Mouse (Mus musculus) ES-E14 (cell line): ENCODE measurements at regions not wholly inside any gene's neighbourhood (a gene's known extent, or its start where the extent isn't known, plus 50 kb on each side); places are given as distances from the start of the nearest gene placed in this dataset.

Experiments
- DNase-seq: peaks from one replicate; pipeline ENCODE4 v3.0.0-alpha.2; 2013; ENCODE audit warnings: low read depth, low spot score
- H3K27ac ChIP-seq: 2 replicates; pipeline ENCODE4 v1.5.1; 2012; ENCODE audit warnings: low read depth, mild to moderate bottlenecking, low read length, moderate library complexity, mixed read lengths; ENCODE audit not compliant: poor library complexity, insufficient read depth, severe bottlenecking
- H3K36me3 ChIP-seq: 2 replicates; pipeline ENCODE4 v1.6.1; 2012; ENCODE audit warnings: mild to moderate bottlenecking, low read length, moderate library complexity, mixed read lengths; ENCODE audit not compliant: control insufficient read depth, poor library complexity, insufficient read depth, severe bottlenecking
- H3K4me1 ChIP-seq, 2 experiments: fragments of 150-350 bp in 1 of 2; sonication (generic) in 1 of 2; 2 replicates each; pipeline ENCODE4 v1.6.1; 2012; ENCODE audit warnings: low read length in 2 of 2, mild to moderate bottlenecking in 1 of 2, mixed read lengths in 1 of 2; ENCODE audit not compliant: control insufficient read depth in 2 of 2, insufficient read depth in 2 of 2, poor library complexity in 1 of 2
- H3K4me3 ChIP-seq, 2 experiments: fragments of 150-350 bp in 1 of 2; sonication (generic) in 1 of 2; 2 replicates each; pipeline ENCODE4 v1.5.1; 2012; ENCODE audit warnings: low read length in 2 of 2, low read depth in 1 of 2, mild to moderate bottlenecking in 1 of 2, mixed read lengths in 1 of 2; ENCODE audit not compliant: insufficient read depth in 1 of 2, poor library complexity in 1 of 2, severe bottlenecking in 1 of 2
- H3K9ac ChIP-seq: 2 replicates; pipeline ENCODE4 v1.6.1; 2012; ENCODE audit warnings: low read depth, mild to moderate bottlenecking, low read length, mixed read lengths; ENCODE audit not compliant: poor library complexity, insufficient read depth, severe bottlenecking
- H3K9me3 ChIP-seq: fragments of 150-350 bp; sonication (generic); 2 replicates; pipeline ENCODE4 v1.6.1; 2012; ENCODE audit warnings: low read depth, mild to moderate bottlenecking, low read length; ENCODE audit not compliant: control insufficient read depth, insufficient read depth
- CHD2 ChIP-seq: IDR thresholded peaks from 2 replicates; pipeline ENCODE4 v1.6.1; 2014; ENCODE audit warnings: mild to moderate bottlenecking, low read depth, low read length, inconsistent platforms
- HCFC1 ChIP-seq: IDR thresholded peaks from 2 replicates; pipeline ENCODE4 v1.6.1; 2012; ENCODE audit warnings: low read length, inconsistent platforms, borderline replicate concordance; ENCODE audit not compliant: insufficient read depth
- MAFK ChIP-seq: IDR thresholded peaks from 2 replicates; pipeline ENCODE4 v1.6.1; 2014; ENCODE audit warnings: mild to moderate bottlenecking, low read depth, low read length, inconsistent platforms; ENCODE audit not compliant: insufficient read depth
- ZC3H11A ChIP-seq: IDR thresholded peaks from 2 replicates; pipeline ENCODE4 v1.6.1; 2012; ENCODE audit warnings: low read depth, mild to moderate bottlenecking, inconsistent platforms, low read length, borderline replicate concordance
- ZNF384 ChIP-seq: IDR thresholded peaks from 2 replicates; pipeline ENCODE4 v1.6.1; 2012; ENCODE audit warnings: low read depth, low read length, inconsistent platforms
- in situ Hi-C, 2 experiments: fragments of 600-800 bp; cut with MboI; formaldehyde crosslinking; loops; one replicate each; pipeline ENCODE4 v1.15.1; 2025; ENCODE audit warnings: low sequenced_read_pairs in 2 of 2, inconsistent platforms in 1 of 2; ENCODE audit not compliant: unreplicated experiment in 2 of 2

GRCm38 (mm10) chr13:32601315-32601714 lies 182.4 kb downstream of the Mylk4 start:
- Histone ChIP-seq H3K4me1 (no peaks in the 10 kb centered on the region), H3K27ac (no peak overlapping the region), H3K4me3 (no peak overlapping the region), H3K9ac (no peak overlapping the region), H3K36me3 (no peaks in the 10 kb centered on the region), H3K9me3 (no peaks in the 10 kb centered on the region)
- TF ChIP-seq MAFK (no peak), CHD2 (no peak), ZNF384 (no peak), HCFC1 (no peak), ZC3H11A (no peak)
- no peak for DNase-seq
- in situ Hi-C loops, result no loop called here

GRCm38 (mm10) chr13:32593611-32594010 lies 190.1 kb downstream of the Mylk4 start:
- Histone ChIP-seq H3K36me3 (no peaks in the 10 kb centered on the region), H3K4me3 (no peak overlapping the region), H3K4me1 (no peaks in the 10 kb centered on the region), H3K9ac (no peak overlapping the region), H3K9me3 (no peaks in the 10 kb centered on the region), H3K27ac (no peak overlapping the region)
- DNase-seq, result no peak
- TF ChIP-seq CHD2, result no peak
- TF ChIP-seq MAFK, result no peak
- TF ChIP-seq ZC3H11A, result no peak
- TF ChIP-seq HCFC1, result no peak
- TF ChIP-seq ZNF384, result no peak
- in situ Hi-C loops, result no loop called here

- H3K27ac ChIP-seq, result no peak overlapping the region
- H3K9me3 ChIP-seq, result no peaks in the 10 kb centered on the region
- no peaks in the 10 kb centered on the region for H3K4me1 ChIP-seq
- TF ChIP-seq ZNF384 (no peak), ZC3H11A (no peak)
- no peak overlapping the region for H3K9ac ChIP-seq
- in situ Hi-C loops, result no loop called here
- no peaks in the 10 kb centered on the region for H3K36me3 ChIP-seq
- no peak overlapping the region for H3K4me3 ChIP-seq
- no peak for DNase-seq
Observed at GRCm38 (mm10) chr13:32593131-32593530, 190.6 kb downstream of the Mylk4 start.

- H3K36me3 ChIP-seq, result no peaks in the 10 kb centered on the region
- H3K27ac ChIP-seq, result no peak overlapping the region
- TF ChIP-seq HCFC1 (no peak), CHD2 (no peak)
- no peaks in the 10 kb centered on the region for H3K9me3 ChIP-seq
- no peak overlapping the region for H3K4me3 ChIP-seq
- in situ Hi-C loops, result no loop called here
- no peak overlapping the region for H3K9ac ChIP-seq
- no peaks in the 10 kb centered on the region for H3K4me1 ChIP-seq
- no peak for DNase-seq
Observed at GRCm38 (mm10) chr13:32581598-32581997, 202.2 kb downstream of the Mylk4 start.

- no peak overlapping the region for H3K9ac ChIP-seq
- no peak overlapping the region for H3K4me3 ChIP-seq
- no peak overlapping the region for H3K27ac ChIP-seq
- TF ChIP-seq ZNF384, result no peak
- no peak for TF ChIP-seq ZC3H11A
- no peak for TF ChIP-seq HCFC1
- no peak for TF ChIP-seq MAFK
- TF ChIP-seq CHD2, result no peak
- no peaks in the 10 kb centered on the region for H3K4me1 ChIP-seq
- no peaks in the 10 kb centered on the region for H3K36me3 ChIP-seq
- in situ Hi-C loops, result no loop called here
- DNase-seq, result no peak
- no peaks in the 10 kb centered on the region for H3K9me3 ChIP-seq
Observed at GRCm38 (mm10) chr13:32567850-32568249, 215.9 kb downstream of the Mylk4 start.
